Mouse (Mus musculus) heart, embryonic 11.5 days (tissue): Measurements from ENCODE around the gene Agbl4. TPM values are rescaled to one million over a fixed set of nuclear protein-coding genes. Genes with fewer than 3 reads are reported as not detected.

ENCODE experiments used
- ATAC-seq: fragments of 200-750 bp; cut with Nextera tagmentation; replicated peaks from 2 replicates; pipeline ENCODE4 v1.8.0; 2017; ENCODE audit warnings: moderate library complexity; ENCODE audit not compliant: insufficient number of reproducible peaks, low FRiP score, low TSS enrichment
- H3K27ac ChIP-seq: fragments of 300-500 bp; sonication (generic); 2 replicates; pipeline ENCODE4 v1.5.1; 2014; ENCODE audit warnings: mild to moderate bottlenecking, low read depth, low read length
- H3K27me3 ChIP-seq: fragments of 300-500 bp; sonication (generic); 2 replicates; pipeline ENCODE4 v1.6.1; 2014; ENCODE audit warnings: mild to moderate bottlenecking, low read length, mixed read lengths; ENCODE audit not compliant: control insufficient read depth, insufficient read depth
- H3K36me3 ChIP-seq: fragments of 300-500 bp; sonication (generic); 2 replicates; pipeline ENCODE4 v1.6.1; 2014; ENCODE audit warnings: mild to moderate bottlenecking, low read length, moderate library complexity, mixed read lengths; ENCODE audit not compliant: control insufficient read depth, insufficient read depth
- H3K4me1 ChIP-seq: fragments of 300-500 bp; sonication (generic); 2 replicates; pipeline ENCODE4 v1.6.1; 2014; ENCODE audit warnings: low read length; ENCODE audit not compliant: control insufficient read depth, insufficient read depth
- H3K4me2 ChIP-seq: fragments of 300-500 bp; sonication (generic); 2 replicates; pipeline ENCODE4 v1.6.1; 2014; ENCODE audit warnings: mild to moderate bottlenecking, moderate library complexity
- H3K4me3 ChIP-seq: fragments of 300-500 bp; sonication (generic); 2 replicates; pipeline ENCODE4 v1.5.1; 2014; ENCODE audit warnings: low read depth, low read length
- H3K9ac ChIP-seq: fragments of 300-500 bp; sonication (generic); 2 replicates; pipeline ENCODE4 v1.6.1; 2014; ENCODE audit warnings: mild to moderate bottlenecking, low read depth, low read length, moderate library complexity
- H3K9me3 ChIP-seq: fragments of 300-500 bp; sonication (generic); replicated peaks from 2 replicates; pipeline ENCODE4 v1.6.1; 2016; ENCODE audit warnings: low read length; ENCODE audit not compliant: control insufficient read depth
- WGBS: fragments of 180-500 bp; shearing (Covaris S2); extraction: QIAGEN DNeasy Blood & Tissue Kit; methylation state at CpG from one replicate; pipeline ENCODE4 v1.1.7; 2014; ENCODE audit not compliant: insufficient replicate concordance; 5-methylcytosine and 5-hydroxymethylcytosine counted together
- polyA plus RNA-seq: library from polyadenylated mRNA; unstranded; fragments of >200 nt; fragmentation: Nextera tagmentation; extraction: Ambion mirVana; gene quantifications from 2 replicates; pipeline ENCODE4 v1.2.1, GENCODE M21; 2014

The Agbl4 gene
- polyA plus RNA-seq, 1 experiment from 2014 or later: 0.90 TPM

GRCm38 (mm10) chr4:110529804-110530203 lies 132.3 kb downstream of the Agbl4 start:
- Histone ChIP-seq H3K4me3 (no peak overlapping the region), H3K36me3 (no peaks in the 10 kb centered on the region), H3K27me3 (no peaks in the 10 kb centered on the region), H3K9ac (no peak overlapping the region), H3K27ac (no peak overlapping the region), H3K4me2 (no peak overlapping the region), H3K9me3 (no peaks in the 10 kb centered on the region), H3K4me1 (no peaks in the 10 kb centered on the region)
- ATAC-seq: no peak
- 81% methylated on average over 4 of the region's 4 CpGs for WGBS

DNA sequence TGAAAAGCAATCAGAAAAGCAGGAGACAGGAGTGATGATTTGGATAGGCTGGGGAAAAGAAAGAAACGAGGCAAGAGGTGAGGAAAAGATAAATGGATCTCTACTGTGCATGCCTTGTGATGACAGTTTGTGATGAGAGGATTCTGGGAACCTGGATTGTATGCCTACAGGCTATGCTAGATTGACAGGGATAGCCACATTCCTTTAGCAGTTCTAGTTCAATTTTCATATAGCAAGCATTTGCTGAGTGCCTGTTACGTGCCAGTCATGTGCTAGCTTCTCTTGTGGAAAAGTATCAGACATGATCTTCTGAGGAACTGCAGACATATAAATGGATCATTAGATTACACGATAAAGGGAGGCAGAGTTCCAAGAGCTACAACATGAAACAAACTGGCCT lies 151.8 kb downstream of the Agbl4 start:
- Histone ChIP-seq H3K36me3 (no peaks in the 10 kb centered on the region), H3K9me3 (no peaks in the 10 kb centered on the region), H3K4me2 (no peak overlapping the region), H3K4me3 (no peak overlapping the region), H3K9ac (no peak overlapping the region), H3K27me3 (no peaks in the 10 kb centered on the region), H3K4me1 (no peaks in the 10 kb centered on the region), H3K27ac (no peak overlapping the region)
- 58% methylated on average over 3 of the region's 3 CpGs for WGBS
- no peak for ATAC-seq

- WGBS: 50% methylated on average over 4 of the region's 4 CpGs
- Histone ChIP-seq H3K4me1 (no peaks in the 10 kb centered on the region), H3K27me3 (no peaks in the 10 kb centered on the region), H3K27ac (no peak overlapping the region), H3K36me3 (no peaks in the 10 kb centered on the region), H3K4me2 (no peak overlapping the region), H3K4me3 (no peak overlapping the region), H3K9me3 (no peaks in the 10 kb centered on the region), H3K9ac (no peak overlapping the region)
- no peak for ATAC-seq
These were observed 200.3 kb downstream of the Agbl4 start for GRCm38 (mm10) chr4:110597726-110598283.

GRCm38 (mm10) chr4:110641417-110641816 lies 244.0 kb downstream of the Agbl4 start:
- ATAC-seq: no peak
- H3K27me3 ChIP-seq: no peaks in the 10 kb centered on the region
- H3K4me2 ChIP-seq: no peak overlapping the region
- 84% methylated on average over 3 of the region's 3 CpGs for WGBS
- H3K27ac ChIP-seq: no peak overlapping the region
- H3K9me3 ChIP-seq: no peaks in the 10 kb centered on the region
- no peaks in the 10 kb centered on the region for H3K36me3 ChIP-seq
- no peak overlapping the region for H3K9ac ChIP-seq
- no peak overlapping the region for H3K4me3 ChIP-seq
- no peaks in the 10 kb centered on the region for H3K4me1 ChIP-seq

DNA sequence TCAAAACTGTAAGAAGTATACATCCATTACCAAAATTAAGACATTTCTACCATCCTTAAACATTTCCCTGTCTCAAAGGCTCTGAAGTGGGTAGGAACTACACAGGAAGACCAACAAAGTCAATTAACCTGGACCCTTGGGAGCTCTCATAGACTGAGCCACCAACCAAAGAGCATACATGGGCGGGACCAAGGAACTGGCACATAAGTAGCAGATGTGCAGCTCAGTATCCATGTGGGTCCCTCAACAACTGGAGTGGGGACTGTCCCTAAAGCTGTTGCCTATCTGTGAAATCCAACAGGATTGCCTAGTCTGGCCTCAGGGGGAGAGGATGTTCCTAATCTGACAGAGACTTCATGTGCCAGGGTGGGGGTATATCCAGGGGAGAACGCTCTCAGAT lies 265.5 kb downstream of the Agbl4 start:
- 84% methylated on average over 2 of the region's 2 CpGs for WGBS
- no peak for ATAC-seq

DNA sequence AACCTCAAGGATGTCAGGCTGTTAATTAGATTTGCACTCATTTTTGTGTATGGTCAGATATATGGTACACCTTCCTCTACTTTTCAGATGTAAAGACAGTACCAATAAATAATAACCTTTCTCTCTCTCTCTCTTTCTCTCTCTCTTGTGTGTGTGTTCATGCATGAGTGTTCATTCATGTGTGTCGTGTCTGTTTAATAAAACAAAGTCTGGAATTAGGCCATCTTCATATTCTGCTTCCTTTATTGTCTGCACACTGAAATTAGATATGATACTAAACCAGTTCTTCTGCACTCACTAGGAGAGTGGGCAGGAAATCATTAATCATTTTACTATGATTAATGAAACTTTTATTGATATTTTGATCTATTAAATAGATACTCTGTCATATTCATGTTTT lies 276.7 kb downstream of the Agbl4 start:
- Histone ChIP-seq H3K9ac (no peak overlapping the region), H3K9me3 (no peaks in the 10 kb centered on the region), H3K4me3 (no peak overlapping the region), H3K27me3 (no peaks in the 10 kb centered on the region), H3K4me2 (no peak overlapping the region), H3K27ac (no peak overlapping the region), H3K4me1 (no peaks in the 10 kb centered on the region), H3K36me3 (no peaks in the 10 kb centered on the region)
- no peak for ATAC-seq
- WGBS: 92% methylated on average over 1 of the region's 1 CpGs

More for the DNA sequence above, 265.5 kb downstream of the Agbl4 start:
- no peak overlapping the region for H3K4me2 ChIP-seq
- no peak overlapping the region for H3K9ac ChIP-seq
- H3K9me3 ChIP-seq: no peaks in the 10 kb centered on the region
- H3K36me3 ChIP-seq: no peaks in the 10 kb centered on the region
- no peaks in the 10 kb centered on the region for H3K4me1 ChIP-seq
- H3K27me3 ChIP-seq: no peaks in the 10 kb centered on the region
- no peak overlapping the region for H3K27ac ChIP-seq
- H3K4me3 ChIP-seq: no peak overlapping the region

DNA sequence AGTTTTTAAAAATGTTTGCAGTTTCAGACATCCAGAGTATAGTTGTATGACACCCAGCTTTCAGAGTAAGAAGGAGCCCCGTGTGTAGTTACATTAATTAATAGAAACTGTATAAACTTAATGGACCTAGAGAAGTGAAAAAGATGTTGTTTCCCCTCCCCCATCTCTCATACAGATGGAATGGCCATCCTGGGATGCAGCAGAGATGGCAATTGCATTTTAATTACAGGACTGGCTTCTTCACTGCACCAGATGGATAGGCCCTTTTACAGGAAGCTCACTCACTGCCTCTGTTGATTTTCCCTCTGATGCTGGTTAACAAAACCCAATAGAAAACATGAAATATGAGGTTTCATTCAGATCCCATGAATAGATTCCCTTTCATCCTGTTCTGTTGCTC lies 337.7 kb downstream of the Agbl4 start:
- WGBS: 86% methylated on average over 1 of the region's 1 CpGs
- no peak overlapping the region for H3K9ac ChIP-seq
- H3K4me2 ChIP-seq: no peak overlapping the region
- no peaks in the 10 kb centered on the region for H3K27me3 ChIP-seq
- no peaks in the 10 kb centered on the region for H3K4me1 ChIP-seq
- no peak overlapping the region for H3K27ac ChIP-seq
- no peaks in the 10 kb centered on the region for H3K36me3 ChIP-seq
- no peaks in the 10 kb centered on the region for H3K9me3 ChIP-seq
- no peak overlapping the region for H3K4me3 ChIP-seq
- no peak for ATAC-seq

- no peaks in the 10 kb centered on the region for H3K27me3 ChIP-seq
- no peak for ATAC-seq
- no peaks in the 10 kb centered on the region for H3K36me3 ChIP-seq
- H3K4me2 ChIP-seq: no peak overlapping the region
- H3K9me3 ChIP-seq: no peaks in the 10 kb centered on the region
- H3K4me3 ChIP-seq: no peak overlapping the region
- H3K9ac ChIP-seq: no peak overlapping the region
- no peaks in the 10 kb centered on the region for H3K4me1 ChIP-seq
- no peak overlapping the region for H3K27ac ChIP-seq
- WGBS: 78% methylated on average over 2 of the region's 2 CpGs
These were observed 360.5 kb downstream of the Agbl4 start for GRCm38 (mm10) chr4:110757941-110758340.

DNA sequence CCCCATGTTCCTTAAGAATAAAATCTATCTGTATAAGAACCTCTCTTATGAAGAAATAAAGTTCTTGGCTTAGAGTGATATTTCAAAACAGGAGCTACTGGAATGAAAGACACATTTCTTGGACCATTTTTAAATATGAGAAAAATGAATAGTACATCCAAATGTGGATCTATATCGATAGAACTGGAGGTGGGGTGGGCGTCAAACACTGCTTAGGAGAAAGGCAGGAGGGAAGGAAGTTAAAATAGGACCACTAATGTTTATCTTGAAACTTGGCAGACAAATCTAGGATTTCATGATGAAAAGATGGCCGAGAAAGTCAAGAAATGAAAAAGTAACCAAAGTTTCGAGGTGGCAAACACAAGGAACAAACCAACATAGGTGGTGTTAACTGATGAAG lies 391.1 kb downstream of the Agbl4 start:
- Histone ChIP-seq H3K4me2 (no peak overlapping the region), H3K4me3 (no peak overlapping the region), H3K36me3 (no peaks in the 10 kb centered on the region), H3K9ac (no peak overlapping the region), H3K27ac (no peak overlapping the region), H3K27me3 (no peaks in the 10 kb centered on the region), H3K9me3 (no peaks in the 10 kb centered on the region), H3K4me1 (no peaks in the 10 kb centered on the region)
- 70% methylated on average over 4 of the region's 4 CpGs for WGBS
- ATAC-seq: no peak
